Mouse (Mus musculus) layer of hippocampus, postnatal 25 days (tissue): Measurements from ENCODE around the gene Trim41. TPM values are rescaled to one million over a fixed set of nuclear protein-coding genes. Genes with fewer than 3 reads are reported as not detected.
"Not testable (repeated sequence)": the region's sequence is repeated elsewhere in the genome, so short reads cannot be mapped to it uniquely, and the experiment has no call there.

Experiments
- DNase-seq, 2 experiments: peaks; one replicate each; pipeline ENCODE4 v3.0.0; 2022; ENCODE audit warnings: mixed read lengths in 2 of 2, low spot score in 1 of 2; ENCODE audit errors: extremely low spot score in 1 of 2
- total RNA-seq, 2 experiments: library from RNA; stranded (reverse); gene quantifications; 2 replicates each; pipeline ENCODE4 v1.2.3; 2021

The Trim41 gene
- total RNA-seq: 10 to 100 TPM; 50.1 to 50.4 TPM

DNA sequence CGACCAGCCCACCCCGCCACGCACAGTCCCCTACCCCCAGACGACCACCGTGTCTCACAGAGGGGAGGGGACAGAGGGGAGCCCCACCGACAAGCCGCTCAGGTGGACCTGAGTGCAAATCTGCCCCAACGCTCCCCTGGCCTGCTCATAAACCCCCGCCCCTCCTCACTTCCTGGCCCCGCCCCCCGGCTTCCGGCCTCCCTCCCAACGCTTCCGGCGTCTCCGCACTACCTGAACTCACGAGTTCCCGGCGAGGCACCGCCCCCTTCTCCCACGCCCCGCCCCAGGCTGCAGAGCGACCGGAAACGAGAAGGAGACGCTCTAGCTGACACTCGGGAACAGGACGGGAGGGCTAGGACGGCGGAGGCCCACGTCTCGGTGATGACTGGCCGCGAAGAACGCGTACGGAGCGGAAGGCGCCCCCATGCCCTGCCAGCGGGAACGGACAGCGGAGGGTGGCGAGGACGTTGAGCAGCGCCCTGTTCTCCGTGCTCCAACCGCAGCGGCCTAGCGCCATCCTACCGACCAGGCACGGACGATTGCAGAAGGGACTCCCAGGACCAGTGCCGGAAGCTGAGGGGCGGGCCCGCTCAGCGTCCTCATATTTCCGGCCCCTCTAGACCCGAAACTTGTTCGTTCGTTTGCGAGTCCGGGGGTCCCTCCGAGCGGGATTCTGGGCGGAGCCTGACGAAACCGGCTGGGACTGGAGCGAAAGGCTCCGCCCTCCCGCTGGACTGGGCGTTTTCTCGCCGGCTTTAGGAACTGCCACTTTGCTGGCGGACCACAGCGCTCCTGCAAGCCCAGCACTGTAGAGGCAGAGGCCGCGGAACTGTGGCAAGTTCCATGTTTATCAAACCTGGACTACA is at the start of gene Trim41:
TSS of gene Trim41 (minus strand) at position 554 of the 866 bp plus-strand sequence.
- DNase-seq: peak; percentile 94 to 98

DNA sequence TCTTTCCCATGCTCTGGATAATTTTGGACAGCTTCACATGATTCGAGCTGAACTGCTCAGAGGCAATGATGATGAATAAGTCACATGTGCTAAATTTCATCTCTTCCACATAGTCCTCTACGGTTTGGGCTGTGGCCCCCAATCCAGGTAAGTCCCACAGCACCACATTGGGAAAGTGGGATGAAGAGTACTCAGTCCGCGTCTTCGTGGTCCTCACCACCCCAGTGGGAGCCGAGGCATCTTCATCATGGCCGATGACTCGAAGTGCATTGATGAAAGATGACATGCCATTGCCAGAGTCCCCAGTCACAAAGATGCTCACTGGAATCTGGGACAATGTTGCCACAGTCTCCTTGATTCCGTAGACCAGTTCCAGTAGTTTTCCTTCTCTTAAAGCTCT is 49.3 kb upstream of the Trim41 start:
- DNase-seq: no peak

DNA sequence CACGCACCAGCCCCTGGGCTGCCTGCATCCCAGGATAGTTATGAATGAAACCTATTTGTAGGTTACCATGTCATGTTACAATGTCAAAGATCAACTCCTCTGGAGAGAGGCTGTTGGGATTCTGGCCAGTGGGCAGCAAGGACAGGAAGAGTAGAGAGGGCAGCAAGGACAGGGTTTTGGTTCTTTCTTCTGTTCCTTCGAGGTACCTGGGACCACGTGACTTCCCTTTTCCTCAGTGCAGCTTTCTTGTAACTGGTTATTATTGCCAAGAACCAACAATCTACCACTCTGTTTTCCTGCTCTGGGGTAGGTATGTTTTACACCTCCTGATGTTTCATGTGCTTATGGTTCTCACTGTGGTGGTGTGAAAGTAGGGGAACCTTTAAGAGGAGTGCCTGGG is 46.7 kb upstream of the Trim41 start:
- no peak for DNase-seq

DNA sequence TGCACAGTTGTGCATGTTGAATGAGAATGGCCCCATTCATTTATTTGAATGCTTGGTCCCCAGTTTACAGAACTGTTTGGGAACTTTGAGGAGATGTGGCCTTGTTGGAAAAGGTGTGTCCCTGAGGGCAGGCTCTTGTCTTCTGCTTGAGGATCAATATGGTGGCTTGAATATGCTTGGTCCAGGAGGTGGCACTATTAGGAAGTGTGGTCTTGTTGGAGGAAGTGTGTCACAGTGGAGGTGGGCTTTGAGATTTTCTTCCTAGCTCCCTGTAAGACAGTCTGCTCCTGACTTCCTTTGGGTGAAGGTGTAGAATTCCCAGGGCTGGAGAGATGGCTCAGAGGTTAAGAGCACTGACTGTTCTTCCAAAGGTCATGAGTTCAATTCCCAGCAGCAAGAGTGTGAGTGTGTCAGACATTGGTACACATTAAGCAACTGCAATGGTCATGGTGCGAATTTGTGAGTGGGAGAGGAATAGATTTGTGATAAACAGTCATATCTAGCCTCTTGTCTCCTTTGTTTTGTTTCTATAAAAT is 45.7 kb upstream of the Trim41 start:
- no peak for DNase-seq

DNA sequence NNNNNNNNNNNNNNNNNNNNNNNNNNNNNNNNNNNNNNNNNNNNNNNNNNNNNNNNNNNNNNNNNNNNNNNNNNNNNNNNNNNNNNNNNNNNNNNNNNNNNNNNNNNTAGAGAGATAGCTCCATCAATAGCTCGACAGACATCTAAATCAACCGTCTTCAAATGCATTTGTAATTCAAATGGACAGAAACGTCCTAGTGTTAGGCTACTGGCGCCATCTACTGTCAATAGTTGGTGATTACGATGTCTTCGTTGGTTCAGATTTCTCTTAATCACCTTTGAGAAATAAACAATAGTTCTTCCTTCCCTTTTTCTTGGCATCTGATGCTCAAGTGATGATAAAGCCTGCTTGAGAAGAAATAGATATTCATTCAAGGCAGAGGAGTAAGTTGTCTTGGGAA is 41.9 kb upstream of the Trim41 start:
- DNase-seq: peak in 1 of 2 experiments; percentile 63

- DNase-seq: peak; percentile 95 to 97
Measured at GRCm38 (mm10) chr11:48853474-48854180, 36.5 kb upstream of the Trim41 start.

DNA sequence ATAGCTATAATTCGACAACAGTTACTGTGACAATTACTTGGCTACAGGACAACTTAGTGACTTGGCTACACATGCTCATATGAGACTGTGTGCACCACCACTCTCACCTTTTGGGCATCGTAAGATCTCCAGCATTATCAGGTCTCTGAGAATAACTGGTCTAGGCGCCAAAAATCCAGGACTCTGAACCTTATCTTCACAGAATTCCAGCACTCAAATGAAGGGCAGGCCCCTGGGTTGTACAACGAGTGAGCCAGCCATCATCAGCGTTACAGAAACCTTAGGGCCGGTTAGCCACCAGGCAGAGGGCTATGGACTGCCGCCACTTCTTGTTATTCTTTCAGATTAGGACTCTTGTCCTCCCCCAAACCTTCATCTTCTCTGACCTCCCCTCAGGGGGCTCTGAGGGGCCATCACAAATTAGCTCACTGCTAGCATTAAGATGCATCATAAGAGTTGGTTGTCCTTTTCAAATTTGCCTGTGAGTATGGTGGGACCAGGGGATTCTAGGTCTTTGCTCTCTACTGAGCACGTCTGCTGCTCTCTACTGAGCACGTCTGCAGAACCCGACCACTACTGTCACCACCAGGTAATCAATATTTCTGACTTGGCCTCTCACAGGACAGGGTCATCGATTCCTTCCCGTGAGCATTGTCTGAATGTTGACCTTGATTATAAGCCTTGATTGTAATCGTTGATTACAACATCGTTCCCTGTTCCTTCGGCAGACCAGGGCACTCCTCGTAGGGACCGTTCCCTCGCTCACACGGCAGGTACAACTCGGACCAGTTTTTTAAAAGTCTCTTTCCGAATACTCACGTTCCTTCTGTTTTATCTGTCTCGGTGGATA is 35.7 kb upstream of the Trim41 start:
- DNase-seq: no peak

GRCm38 (mm10) chr11:48852190-48852589 is 35.0 kb upstream of the Trim41 start:
- DNase-seq: no peak

DNA sequence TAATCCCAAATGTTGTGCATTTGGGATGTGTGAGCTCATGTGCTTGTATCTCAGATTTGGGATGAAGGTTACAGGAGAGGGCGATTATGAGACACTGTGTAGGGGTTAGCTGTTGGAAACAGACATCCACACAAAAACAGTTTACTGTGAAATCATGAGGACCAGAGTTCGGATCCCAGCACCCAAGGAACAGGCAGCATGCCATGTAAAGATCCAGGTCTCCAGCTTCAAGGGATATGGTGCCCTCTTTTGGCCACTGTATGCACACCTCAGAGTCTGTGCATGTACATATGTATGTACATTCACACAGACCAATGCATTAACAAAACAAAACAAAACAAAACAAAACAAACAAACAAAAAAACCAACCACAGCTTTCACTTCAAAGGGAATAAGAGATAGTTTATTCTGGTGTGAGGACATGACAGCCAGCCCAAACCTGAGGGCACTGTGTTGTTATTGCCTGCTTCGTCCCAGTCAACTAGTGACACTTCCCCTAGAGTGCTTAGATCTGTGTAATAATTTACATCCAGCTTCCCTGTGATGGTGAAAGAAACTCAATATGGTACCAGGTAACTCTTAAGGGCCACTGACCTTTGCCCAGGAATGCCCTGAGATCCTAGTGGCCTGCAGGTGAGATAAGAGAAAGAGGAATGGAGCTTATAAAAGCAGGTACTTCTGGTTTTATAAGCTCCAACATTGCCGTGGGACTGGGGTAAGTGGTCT is 34.3 kb upstream of the Trim41 start:
- DNase-seq: no peak

DNA sequence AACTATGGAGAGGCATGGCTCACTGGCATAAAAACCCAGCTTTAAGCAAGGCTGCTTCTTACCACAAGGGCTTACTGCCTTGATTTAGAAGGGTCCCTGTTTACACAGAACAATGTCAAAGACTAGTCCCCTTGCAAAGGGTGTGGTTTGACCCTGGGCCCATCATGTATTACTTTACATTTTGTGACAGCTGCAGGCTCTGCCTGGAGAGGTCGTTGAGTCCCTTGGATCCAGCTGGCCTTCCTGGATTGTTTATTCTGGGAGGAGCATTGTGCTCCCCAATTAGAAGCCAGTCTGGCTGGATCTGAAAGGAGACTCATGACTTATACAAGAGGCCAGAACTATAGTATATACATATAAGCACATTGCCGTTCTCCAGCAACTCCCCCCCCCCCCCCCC is 33.1 kb upstream of the Trim41 start:
- no peak for DNase-seq

DNA sequence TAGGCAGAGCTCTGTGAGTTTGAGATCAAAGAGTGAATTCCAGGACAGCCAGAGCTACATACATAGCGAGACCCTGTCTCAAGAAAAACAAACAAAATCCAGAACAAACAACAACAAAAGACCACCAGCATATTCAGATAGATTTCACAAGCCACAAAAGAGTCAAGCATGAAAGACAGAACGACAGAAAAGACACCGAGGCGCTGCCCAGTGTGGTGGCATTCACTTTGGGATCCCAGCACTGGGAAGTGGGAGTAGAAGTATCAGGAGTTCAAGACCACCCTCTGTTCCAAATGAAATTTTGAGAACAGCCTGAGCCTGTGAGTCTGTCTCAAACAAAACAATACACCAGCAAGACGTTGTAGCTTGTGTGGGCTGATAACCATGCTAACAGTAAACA is 29.7 kb upstream of the Trim41 start:
- no peak for DNase-seq

GRCm38 (mm10) chr11:48846362-48846761 is 29.2 kb upstream of the Trim41 start:
- not testable (repeated sequence) for DNase-seq

DNA sequence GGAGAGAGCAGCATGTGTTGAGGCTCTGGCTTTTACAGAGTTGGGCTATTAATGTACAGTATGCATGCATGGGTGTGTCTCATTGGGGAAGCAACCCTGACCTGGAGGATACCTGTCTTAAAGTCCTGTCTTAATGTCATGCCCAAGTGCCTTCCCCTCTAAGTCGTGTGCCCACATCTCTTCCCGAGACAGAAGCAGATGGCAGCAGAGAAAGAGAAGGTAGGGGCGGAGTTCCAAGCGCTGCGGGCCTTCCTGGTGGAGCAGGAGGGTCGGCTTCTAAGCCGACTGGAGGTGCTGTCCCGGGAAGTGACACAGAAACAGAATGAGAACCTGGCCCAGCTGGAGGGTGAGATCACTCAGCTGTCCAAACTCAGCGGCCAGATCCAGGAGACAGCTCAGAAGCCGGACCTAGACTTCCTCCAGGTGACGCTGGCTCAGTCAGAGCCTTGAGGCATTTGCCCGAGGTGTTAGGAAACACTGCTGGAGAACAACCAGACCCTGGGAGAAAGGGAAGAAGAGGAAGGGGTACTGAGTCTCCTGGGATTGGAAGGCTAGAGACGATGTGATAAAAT is 28.2 kb upstream of the Trim41 start:
- DNase-seq: no peak

- DNase-seq: no peak
Measured at GRCm38 (mm10) chr11:48844309-48844708, 27.2 kb upstream of the Trim41 start.

DNA sequence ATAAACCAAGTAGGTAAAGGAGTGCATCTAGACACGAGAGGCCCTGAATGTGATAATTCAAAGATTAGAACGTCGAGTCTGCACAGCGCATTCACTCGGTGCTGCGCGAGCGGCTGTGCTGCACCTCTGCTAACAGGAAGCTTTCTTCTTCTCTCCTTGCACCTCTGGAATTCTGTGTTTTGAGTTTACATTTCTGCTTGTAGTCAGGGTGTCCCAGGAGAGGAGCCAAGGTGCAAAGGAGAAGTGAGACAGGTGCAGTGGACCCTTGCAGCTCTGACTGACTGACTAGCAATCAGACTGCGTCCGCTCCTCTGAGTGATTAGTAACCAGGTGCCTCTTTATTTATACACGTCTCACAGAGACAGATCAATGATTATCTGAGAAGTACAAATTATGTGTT is 26.0 kb upstream of the Trim41 start:
- no peak for DNase-seq

GRCm38 (mm10) chr11:48842378-48842792 is 25.2 kb upstream of the Trim41 start:
- no peak for DNase-seq

DNA sequence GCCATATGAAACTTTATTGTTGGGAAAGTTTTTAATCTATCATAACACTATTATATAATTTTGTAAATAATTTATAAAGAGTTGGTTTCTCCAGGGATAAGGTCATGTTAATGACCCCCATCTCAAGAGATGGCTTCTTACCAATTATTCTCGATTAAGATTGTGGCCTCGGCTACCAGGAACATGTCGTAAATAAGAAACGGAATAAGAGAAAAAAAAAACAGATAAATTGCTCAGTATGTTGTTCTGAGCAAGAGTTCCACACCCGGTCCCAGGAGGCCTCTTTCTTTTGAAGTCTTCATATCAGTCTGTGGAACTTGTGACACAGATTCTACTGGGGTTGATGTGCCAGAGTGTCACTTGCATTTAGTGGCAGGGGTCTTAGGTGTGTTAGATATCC is 24.1 kb upstream of the Trim41 start:
- no peak for DNase-seq

DNA sequence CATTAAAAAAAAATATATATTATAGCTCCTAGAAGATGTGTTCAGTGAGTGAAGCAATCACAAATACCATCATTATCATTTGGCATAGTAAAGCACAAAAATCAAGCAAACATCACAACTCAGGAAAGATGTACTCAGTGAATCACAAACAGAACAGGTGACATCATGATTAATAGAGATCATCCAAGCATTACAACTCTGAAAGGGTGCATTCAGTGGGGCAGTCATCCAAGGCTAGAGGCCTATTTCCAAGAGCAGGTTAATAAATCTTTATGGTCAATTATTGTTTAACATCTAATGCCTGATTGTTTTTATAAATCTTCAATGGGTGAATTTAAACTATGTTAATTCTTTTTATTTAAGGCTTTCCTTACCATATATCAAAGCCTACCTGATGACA is 23.7 kb upstream of the Trim41 start:
- DNase-seq: no peak

- DNase-seq: no peak
Measured at GRCm38 (mm10) chr11:48838879-48839680, 21.9 kb upstream of the Trim41 start.
